Mouse (Mus musculus): ENCODE results near the gene Qpctl. TPM values are rescaled to one million over a fixed set of nuclear protein-coding genes. Genes with fewer than 3 reads are reported as not detected.

The Qpctl gene
- 3.9 and 4.0 TPM in 2 replicates for polyA plus RNA-seq (2015; fragmentation: Nextera tagmentation; extraction: Ambion mirVana)

DNA sequence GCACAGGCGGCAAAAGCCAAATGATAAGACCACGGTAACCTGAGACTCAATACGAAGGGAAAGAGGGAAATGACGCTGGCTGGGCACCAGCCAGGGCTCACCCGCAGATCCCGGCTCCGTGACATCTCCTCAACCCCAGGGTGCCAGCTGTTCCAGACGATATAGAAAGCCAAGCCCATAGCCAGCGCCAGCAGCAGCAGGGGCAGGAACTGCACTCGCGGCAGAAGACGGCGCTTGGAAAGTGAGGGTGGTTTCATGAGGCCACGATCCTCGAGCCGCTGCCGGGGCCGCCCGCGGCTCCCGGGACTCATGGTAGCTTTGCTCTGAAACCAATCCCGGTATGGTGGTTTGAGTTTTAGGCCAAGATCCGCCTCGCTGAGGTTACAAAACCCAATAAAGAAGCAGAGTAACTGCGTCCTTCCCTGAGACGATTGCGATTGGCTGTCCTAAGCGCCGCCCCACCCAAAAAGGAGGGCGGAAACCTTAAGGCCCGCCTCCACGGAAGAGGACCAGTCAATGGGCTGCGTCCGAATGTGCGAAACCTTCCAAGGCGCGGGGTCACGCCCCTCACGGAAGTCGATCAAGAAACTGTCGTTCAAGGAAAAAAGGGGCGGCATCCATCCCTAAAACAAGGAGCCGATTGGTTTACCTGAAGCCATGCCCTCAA lies at the start of gene Qpctl:
Qpctl (minus strand) TSS at position 417 of the 667 bp plus-strand sequence.
- H3K4me3 ChIP-seq (ENCODE audit: low read depth, low read length) = peak within 1 kb of the TSS; percentile 69
- peak within 1 kb of the TSS; percentile 85 for H3K27ac ChIP-seq (ENCODE audit: low read length)
- H3K27me3 ChIP-seq (ENCODE audit: control insufficient read depth, insufficient read depth, low read depth, low read length) = no peaks in the 10 kb centered on the region
- no peaks in the 10 kb centered on the region for H3K9me3 ChIP-seq (replicated peaks; ENCODE audit: control insufficient read depth, low read length)
- peak within 1 kb of the TSS; percentile 97 for H3K4me2 ChIP-seq (ENCODE audit: low read depth, low read length)
- ATAC-seq (ENCODE audit: low read depth) = peak; percentile 96
- peaks cover 16% of the 10 kb centered on the region for H3K4me1 ChIP-seq (ENCODE audit: control insufficient read depth, low read depth, low read length)
- H3K9ac ChIP-seq (ENCODE audit: low read depth, low read length) = peak within 1 kb of the TSS; percentile 67
- WGBS (ENCODE audit: insufficient replicate concordance) = under 1% methylated on average over 43 of the region's 43 CpGs
- peaks cover 6% of the 10 kb centered on the region; the same call in 1 of the 2 replicates for H3K36me3 ChIP-seq (ENCODE audit: control insufficient read depth, insufficient read depth)

DNA sequence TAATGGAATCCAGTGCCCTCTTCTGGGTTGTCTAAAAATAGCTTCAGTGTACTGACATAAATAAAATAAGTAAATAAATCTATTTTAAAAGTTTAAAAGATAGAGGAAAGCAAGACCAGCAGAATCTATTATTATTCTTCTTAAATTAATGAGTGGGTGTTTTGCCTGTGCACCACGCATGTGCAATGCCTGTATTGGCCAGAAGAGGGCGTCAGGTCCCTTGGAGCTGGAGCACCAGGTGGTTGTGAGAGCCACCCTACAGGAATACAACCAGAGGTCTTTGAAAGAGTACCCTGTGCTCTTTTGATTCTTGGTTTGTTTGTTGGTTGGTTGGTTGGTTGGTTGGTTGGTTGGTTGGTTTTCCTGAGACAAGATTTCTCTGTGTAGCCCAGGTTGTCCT lies 48.9 kb upstream of the Qpctl start:
- Histone ChIP-seq H3K4me3 (ENCODE audit: low read depth, low read length) (no peak overlapping the region), H3K4me1 (ENCODE audit: control insufficient read depth, low read depth, low read length) (peaks cover 5% of the 10 kb centered on the region), H3K27ac (ENCODE audit: low read length) (no peak overlapping the region), H3K9ac (ENCODE audit: low read depth, low read length) (no peak overlapping the region), H3K27me3 (ENCODE audit: control insufficient read depth, insufficient read depth, low read depth, low read length) (no peaks in the 10 kb centered on the region), H3K9me3 (replicated peaks; ENCODE audit: control insufficient read depth, low read length) (0 out of 2 replicates have a peak, but pooled peaks cover 2% of the 10 kb centered on the region), H3K4me2 (ENCODE audit: low read depth, low read length) (no peak overlapping the region), H3K36me3 (ENCODE audit: control insufficient read depth, insufficient read depth) (peaks cover 4% of the 10 kb centered on the region)
- ATAC-seq (ENCODE audit: low read depth) = no peak
- 21% methylated on average over 2 of the region's 2 CpGs for WGBS (ENCODE audit: insufficient replicate concordance)

DNA sequence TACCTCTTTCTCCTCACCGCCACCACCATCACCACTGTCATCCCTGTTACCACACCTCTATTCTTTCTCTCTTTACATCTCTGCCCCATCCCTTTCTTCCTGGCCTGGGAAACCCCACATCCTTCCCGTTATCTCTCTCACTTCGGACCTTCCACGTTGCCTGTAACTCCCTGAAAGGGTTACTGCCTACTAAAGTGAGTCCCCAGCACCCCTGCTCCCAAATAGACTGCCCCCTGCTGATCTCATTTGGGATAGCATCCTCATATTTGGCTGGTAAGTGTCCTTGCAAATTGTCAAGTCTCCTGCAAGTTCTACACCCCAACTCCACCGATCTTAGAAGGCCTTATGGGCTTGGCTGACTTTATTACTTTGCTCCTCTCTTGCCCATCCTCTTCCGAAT lies 47.6 kb upstream of the Qpctl start:
- 49% methylated on average over 6 of the region's 6 CpGs for WGBS (ENCODE audit: insufficient replicate concordance)

DNA sequence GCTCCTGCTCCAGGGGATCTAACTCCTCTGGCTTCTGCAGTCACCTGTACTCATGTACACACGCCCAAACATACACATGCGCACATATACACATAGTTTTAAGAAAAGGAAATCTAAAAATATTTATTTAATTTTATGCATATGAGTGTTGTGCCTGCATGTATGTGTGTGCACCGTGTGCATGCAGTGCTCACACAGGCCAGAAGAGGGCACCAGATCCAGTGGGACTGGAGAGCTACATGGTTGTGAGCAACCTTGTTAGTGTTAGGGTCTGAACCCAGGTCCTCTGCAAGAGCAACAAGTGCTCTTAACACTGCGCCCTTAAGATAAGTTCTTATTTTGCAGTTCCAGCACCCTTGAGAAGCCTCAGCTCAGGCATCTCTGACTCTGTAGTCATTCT lies 45.6 kb upstream of the Qpctl start:
- Histone ChIP-seq H3K9me3 (replicated peaks; ENCODE audit: control insufficient read depth, low read length) (0 out of 2 replicates have a peak, but pooled peaks cover 2% of the 10 kb centered on the region), H3K4me2 (ENCODE audit: low read depth, low read length) (no peak overlapping the region), H3K27ac (ENCODE audit: low read length) (no peak overlapping the region), H3K9ac (ENCODE audit: low read depth, low read length) (no peak overlapping the region), H3K36me3 (ENCODE audit: control insufficient read depth, insufficient read depth) (peaks cover 7% of the 10 kb centered on the region), H3K4me3 (ENCODE audit: low read depth, low read length) (no peak overlapping the region), H3K4me1 (ENCODE audit: control insufficient read depth, low read depth, low read length) (no peaks in the 10 kb centered on the region), H3K27me3 (ENCODE audit: control insufficient read depth, insufficient read depth, low read depth, low read length) (no peaks in the 10 kb centered on the region)
- no peak for ATAC-seq (ENCODE audit: low read depth)
- WGBS (ENCODE audit: insufficient replicate concordance) = 84% methylated on average over 4 of the region's 4 CpGs

More for the DNA sequence above, 47.6 kb upstream of the Qpctl start:
- Histone ChIP-seq H3K9ac (ENCODE audit: low read depth, low read length) (no peak overlapping the region), H3K9me3 (replicated peaks; ENCODE audit: control insufficient read depth, low read length) (0 out of 2 replicates have a peak, but pooled peaks cover 2% of the 10 kb centered on the region), H3K27ac (ENCODE audit: low read length) (no peak overlapping the region), H3K4me3 (ENCODE audit: low read depth, low read length) (no peak overlapping the region), H3K4me1 (ENCODE audit: control insufficient read depth, low read depth, low read length) (no peaks in the 10 kb centered on the region), H3K4me2 (ENCODE audit: low read depth, low read length) (no peak overlapping the region), H3K27me3 (ENCODE audit: control insufficient read depth, insufficient read depth, low read depth, low read length) (no peaks in the 10 kb centered on the region), H3K36me3 (ENCODE audit: control insufficient read depth, insufficient read depth) (peaks cover 7% of the 10 kb centered on the region)
- ATAC-seq (ENCODE audit: low read depth) = no peak

DNA sequence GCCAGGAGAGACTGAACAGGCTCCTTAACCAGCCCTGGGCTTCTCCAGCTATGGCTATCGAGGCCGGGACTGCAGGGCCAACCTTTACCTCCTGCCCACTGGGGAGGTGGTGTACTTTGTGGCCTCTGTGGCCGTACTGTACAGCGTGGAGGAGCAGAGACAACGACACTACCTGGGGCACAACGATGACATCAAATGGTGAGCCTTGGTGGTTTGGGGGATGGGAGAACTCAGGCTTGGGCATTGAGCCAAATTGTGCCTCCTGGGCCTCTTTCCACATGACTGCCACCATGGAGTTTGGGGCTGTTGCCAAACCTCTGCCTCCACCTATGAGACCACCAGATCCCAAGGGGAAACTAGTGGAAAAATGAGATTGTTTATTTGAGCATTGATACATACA lies 35.7 kb upstream of the Qpctl start:
- Histone ChIP-seq H3K4me3 (ENCODE audit: low read depth, low read length) (no peak overlapping the region), H3K9me3 (replicated peaks; ENCODE audit: control insufficient read depth, low read length) (no peaks in the 10 kb centered on the region), H3K27me3 (ENCODE audit: control insufficient read depth, insufficient read depth, low read depth, low read length) (peaks cover 9% of the 10 kb centered on the region), H3K4me1 (ENCODE audit: control insufficient read depth, low read depth, low read length) (peaks cover 19% of the 10 kb centered on the region), H3K9ac (ENCODE audit: low read depth, low read length) (no peak overlapping the region), H3K4me2 (ENCODE audit: low read depth, low read length) (no peak overlapping the region), H3K27ac (ENCODE audit: low read length) (no peak overlapping the region), H3K36me3 (ENCODE audit: control insufficient read depth, insufficient read depth) (no peaks in the 10 kb centered on the region)
- no peak for ATAC-seq (ENCODE audit: low read depth)
- WGBS (ENCODE audit: insufficient replicate concordance) = 80% methylated on average over 6 of the region's 6 CpGs

DNA sequence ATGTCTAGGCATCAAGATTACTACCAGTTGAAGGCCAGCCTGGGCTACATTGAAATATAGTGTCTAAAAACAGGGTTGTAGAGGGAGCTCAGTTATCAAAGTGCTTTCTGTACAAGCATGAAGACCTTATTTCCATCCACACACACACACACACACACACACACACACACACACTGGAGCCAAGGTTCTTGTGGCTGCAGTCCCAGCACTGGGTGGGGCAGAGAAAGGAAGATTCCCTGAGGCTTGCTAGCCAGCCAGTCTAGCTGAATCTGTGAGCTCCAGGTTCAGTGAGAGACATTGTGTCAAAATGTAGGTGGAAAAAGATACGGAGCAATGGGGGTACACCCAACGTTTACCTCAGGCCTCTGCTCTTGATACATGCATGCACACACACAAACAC lies 35.2 kb upstream of the Qpctl start:
- Histone ChIP-seq H3K27ac (ENCODE audit: low read length) (no peak overlapping the region), H3K27me3 (ENCODE audit: control insufficient read depth, insufficient read depth, low read depth, low read length) (peaks cover 14% of the 10 kb centered on the region), H3K36me3 (ENCODE audit: control insufficient read depth, insufficient read depth) (no peaks in the 10 kb centered on the region), H3K4me1 (ENCODE audit: control insufficient read depth, low read depth, low read length) (peaks cover 24% of the 10 kb centered on the region), H3K9ac (ENCODE audit: low read depth, low read length) (no peak overlapping the region), H3K4me3 (ENCODE audit: low read depth, low read length) (no peak overlapping the region), H3K9me3 (replicated peaks; ENCODE audit: control insufficient read depth, low read length) (no peaks in the 10 kb centered on the region), H3K4me2 (ENCODE audit: low read depth, low read length) (no peak overlapping the region)
- WGBS (ENCODE audit: insufficient replicate concordance) = 65% methylated on average over 2 of the region's 2 CpGs
- ATAC-seq (ENCODE audit: low read depth) = no peak

DNA sequence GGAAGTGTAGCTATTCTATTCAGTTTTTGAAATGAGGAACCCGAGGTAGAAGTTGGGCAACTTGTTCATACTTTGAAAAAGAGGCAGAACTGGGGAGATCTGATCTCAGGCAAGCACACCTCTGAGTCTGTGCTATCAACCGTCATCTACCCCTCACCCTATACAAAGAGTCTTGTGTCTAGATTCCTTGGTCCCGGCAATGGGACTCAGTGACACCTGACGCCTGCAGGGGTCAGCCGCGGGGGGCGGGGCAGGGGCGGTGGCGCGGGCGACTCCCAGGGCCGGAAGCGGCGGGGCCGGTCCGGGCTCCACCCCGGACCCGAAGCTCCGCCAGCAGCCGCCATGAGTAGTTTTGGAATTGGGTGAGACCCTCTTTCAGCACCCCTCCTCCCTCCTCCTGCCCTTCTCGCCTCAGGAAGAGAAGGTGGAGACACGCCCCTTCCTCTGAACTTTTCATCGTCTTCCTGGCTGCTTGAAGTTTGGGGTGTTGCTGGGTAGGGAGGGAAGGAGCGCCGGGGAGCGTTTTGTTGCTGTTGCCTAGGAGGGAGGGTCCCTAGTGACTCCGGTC lies 31.9 kb upstream of the Qpctl start:
- Histone ChIP-seq H3K4me2 (ENCODE audit: low read depth, low read length) (peak overlapping the region; percentile 75), H3K4me3 (ENCODE audit: low read depth, low read length) (peak overlapping the region; percentile 67), H3K9ac (ENCODE audit: low read depth, low read length) (peak overlapping the region; percentile 66), H3K27me3 (ENCODE audit: control insufficient read depth, insufficient read depth, low read depth, low read length) (peaks cover 47% of the 10 kb centered on the region), H3K4me1 (ENCODE audit: control insufficient read depth, low read depth, low read length) (peaks cover 30% of the 10 kb centered on the region), H3K36me3 (ENCODE audit: control insufficient read depth, insufficient read depth) (no peaks in the 10 kb centered on the region), H3K27ac (ENCODE audit: low read length) (no peak overlapping the region), H3K9me3 (replicated peaks; ENCODE audit: control insufficient read depth, low read length) (peaks cover 2% of the 10 kb centered on the region; the same call in 1 of the 2 replicates)
- ATAC-seq (ENCODE audit: low read depth) = peak; percentile 61
- under 1% methylated on average over 26 of the region's 27 CpGs for WGBS (ENCODE audit: insufficient replicate concordance)

DNA sequence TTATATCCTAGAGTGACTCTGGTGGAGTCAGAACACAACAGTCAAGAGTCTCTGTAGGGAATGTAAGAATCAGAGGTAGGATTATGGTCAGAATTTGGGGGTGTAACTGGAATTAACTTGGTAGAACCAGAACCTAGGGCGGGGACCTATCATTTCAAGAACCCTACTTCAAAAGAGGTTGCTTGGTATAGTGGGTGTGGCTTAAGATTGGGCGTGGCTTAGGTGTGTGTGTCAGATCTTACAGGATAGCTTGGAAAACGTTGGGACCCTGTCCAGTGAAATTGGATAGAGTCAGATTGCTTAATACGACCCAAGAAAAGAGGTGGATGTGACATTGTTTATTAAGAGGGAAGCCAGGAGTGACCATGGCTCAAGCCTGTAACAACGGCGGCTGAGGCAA lies 30.8 kb upstream of the Qpctl start:
- Histone ChIP-seq H3K4me3 (ENCODE audit: low read depth, low read length) (no peak overlapping the region), H3K9me3 (replicated peaks; ENCODE audit: control insufficient read depth, low read length) (peaks cover 2% of the 10 kb centered on the region; the same call in 1 of the 2 replicates), H3K27me3 (ENCODE audit: control insufficient read depth, insufficient read depth, low read depth, low read length) (peaks cover 55% of the 10 kb centered on the region), H3K9ac (ENCODE audit: low read depth, low read length) (no peak overlapping the region), H3K27ac (ENCODE audit: low read length) (no peak overlapping the region), H3K36me3 (ENCODE audit: control insufficient read depth, insufficient read depth) (no peaks in the 10 kb centered on the region), H3K4me2 (ENCODE audit: low read depth, low read length) (peak overlapping the region; percentile 6; the same call in 1 of the 2 replicates), H3K4me1 (ENCODE audit: control insufficient read depth, low read depth, low read length) (peaks cover 30% of the 10 kb centered on the region)
- ATAC-seq (ENCODE audit: low read depth) = no peak
- 32% methylated on average over 6 of the region's 6 CpGs for WGBS (ENCODE audit: insufficient replicate concordance)

DNA sequence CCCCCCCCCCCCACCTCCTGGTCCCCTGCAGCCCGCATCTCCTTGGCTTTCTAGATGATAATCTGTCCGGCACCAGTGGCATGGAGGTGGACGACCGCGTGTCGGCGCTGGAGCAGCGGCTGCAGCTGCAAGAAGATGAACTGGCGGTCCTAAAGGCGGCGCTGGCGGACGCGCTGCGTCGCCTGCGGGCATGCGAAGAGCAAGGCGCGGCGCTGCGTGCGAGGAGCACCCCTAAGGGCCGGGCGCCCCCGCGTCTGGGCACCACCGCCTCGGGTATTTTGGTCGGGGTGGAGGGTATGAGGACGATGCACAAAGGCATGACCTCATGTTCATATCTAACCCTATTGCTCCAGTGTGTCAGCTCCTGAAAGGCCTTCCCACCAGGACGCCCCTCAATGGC lies 30.1 kb upstream of the Qpctl start:
- under 1% methylated on average over 32 of the region's 32 CpGs for WGBS (ENCODE audit: insufficient replicate concordance)
- H3K9me3 ChIP-seq (replicated peaks; ENCODE audit: control insufficient read depth, low read length) = peaks cover 2% of the 10 kb centered on the region; the same call in 1 of the 2 replicates
- H3K4me1 ChIP-seq (ENCODE audit: control insufficient read depth, low read depth, low read length) = peaks cover 30% of the 10 kb centered on the region
- H3K4me2 ChIP-seq (ENCODE audit: low read depth, low read length) = peak overlapping the region; percentile 6; the same call in 1 of the 2 replicates
- H3K27me3 ChIP-seq (ENCODE audit: control insufficient read depth, insufficient read depth, low read depth, low read length) = peaks cover 58% of the 10 kb centered on the region
- no peak overlapping the region for H3K27ac ChIP-seq (ENCODE audit: low read length)
- H3K36me3 ChIP-seq (ENCODE audit: control insufficient read depth, insufficient read depth) = no peaks in the 10 kb centered on the region
- H3K9ac ChIP-seq (ENCODE audit: low read depth, low read length) = no peak overlapping the region
- H3K4me3 ChIP-seq (ENCODE audit: low read depth, low read length) = no peak overlapping the region
- no peak; the same call in 1 of the 2 replicates for ATAC-seq (ENCODE audit: low read depth)
